8 mouse cellular contexts compared by ENCODE assay signal in genomic region chr1:59763781-59764251, GRCm38 (mm10). TPM values are rescaled to one million over a fixed set of nuclear protein-coding genes. Genes with fewer than 3 reads are reported as not detected.
A peak's percentile ranks its signal among the peaks of the same experiment; 100 is the strongest.
DNase-seq lines count a peak whose midpoint lies in the region; ATAC-seq and TF ChIP-seq lines count a peak whose summit lies in the region.

No protein-coding gene starts in this region.

- H3K4me1 ChIP-seq in hindbrain, postnatal 0 days (ENCODE audit: insufficient read depth, low read length): peaks cover 14% of the 10 kb centered on the region; the same call in 1 of the 2 replicates
- H3K4me1 ChIP-seq in limb, embryonic 13.5 days: peaks cover 9% of the 10 kb centered on the region
- peaks cover 16% of the 10 kb centered on the region for H3K4me1 ChIP-seq in midbrain, embryonic 16.5 days (ENCODE audit: control insufficient read depth, insufficient read depth, low read length)

- H3K27ac ChIP-seq in hindbrain, postnatal 0 days: peak overlapping the region; percentile 98
- H3K27ac ChIP-seq in limb, embryonic 13.5 days: peak overlapping the region; percentile 99
- H3K27ac ChIP-seq in midbrain, embryonic 16.5 days (ENCODE audit: low read length): peak overlapping the region; percentile 99

- under 1% methylated on average over 50 of the region's 55 CpGs for WGBS in hindbrain, postnatal 0 days
- under 1% methylated on average over 54 of the region's 55 CpGs for WGBS in limb, embryonic 13.5 days
- WGBS in midbrain, embryonic 16.5 days: under 1% methylated on average over 44 of the region's 55 CpGs

- peak overlapping the region; percentile 98 for H3K4me3 ChIP-seq in hindbrain, postnatal 0 days (ENCODE audit: low read length)
- peak overlapping the region; percentile 98 for H3K4me3 ChIP-seq in limb, embryonic 13.5 days
- peak overlapping the region; percentile 98 for H3K4me3 ChIP-seq in midbrain, embryonic 16.5 days (ENCODE audit: low read depth, low read length)

- no peak for TF ChIP-seq CTCF in hindbrain, postnatal 0 days (IDR thresholded peaks at IDR 0.05; ENCODE audit: low read depth)

- peak; percentile 66 for ATAC-seq in hindbrain, postnatal 0 days
- ATAC-seq in limb, embryonic 13.5 days (ENCODE audit: low FRiP score, low read depth): peak; percentile 62
- peak; percentile 75 for ATAC-seq in midbrain, embryonic 16.5 days

- no peaks in the 10 kb centered on the region for H3K27me3 ChIP-seq in hindbrain, postnatal 0 days (ENCODE audit: insufficient read depth, low read length)
- H3K27me3 ChIP-seq in limb, embryonic 13.5 days: no peaks in the 10 kb centered on the region
- H3K27me3 ChIP-seq in midbrain, embryonic 16.5 days (ENCODE audit: control insufficient read depth, insufficient read depth, low read depth, low read length): no peaks in the 10 kb centered on the region

- no peaks in the 10 kb centered on the region for H3K36me3 ChIP-seq in hindbrain, postnatal 0 days (ENCODE audit: insufficient read depth, low read length)
- H3K36me3 ChIP-seq in limb, embryonic 13.5 days: no peaks in the 10 kb centered on the region
- H3K36me3 ChIP-seq in midbrain, embryonic 16.5 days (ENCODE audit: control insufficient read depth, insufficient read depth, low read length): no peaks in the 10 kb centered on the region

- no peaks in the 10 kb centered on the region for H3K9me3 ChIP-seq in hindbrain, postnatal 0 days (ENCODE audit: low read length)
- no peaks in the 10 kb centered on the region for H3K9me3 ChIP-seq in limb, embryonic 13.5 days
- no peaks in the 10 kb centered on the region for H3K9me3 ChIP-seq in midbrain, embryonic 16.5 days (replicated peaks; ENCODE audit: control insufficient read depth, low read length, poor library complexity, severe bottlenecking)

- peak; percentile 31 to 52 for DNase-seq in right cerebral cortex, adult 2 months (ENCODE audit: low spot score in 2 of 2)
- no peak for DNase-seq in right cerebral cortex, postnatal 14 days
- DNase-seq in cerebellum, adult 8-10 months: peak; percentile 48
- peak; percentile 52 for DNase-seq in gastrocnemius, adult 18-20 months (ENCODE audit: low spot score)
- peak; percentile 64 for DNase-seq in hindbrain, postnatal 0 days (ENCODE audit: low spot score)
- DNase-seq in thymus, postnatal 10 days (ENCODE audit: low spot score in 2 of 2): peak; percentile 13 to 41

- peak overlapping the region; percentile 95 for H3K9ac ChIP-seq in hindbrain, postnatal 0 days (replicated peaks; ENCODE audit: low read length)
- H3K9ac ChIP-seq in limb, embryonic 13.5 days: peak overlapping the region; percentile 95
- peak overlapping the region; percentile 86 for H3K9ac ChIP-seq in midbrain, embryonic 16.5 days (ENCODE audit: low read depth, low read length)

- peak overlapping the region; percentile 74 for H3K4me2 ChIP-seq in hindbrain, postnatal 0 days (ENCODE audit: low read depth, low read length)
- H3K4me2 ChIP-seq in limb, embryonic 13.5 days (replicated peaks): peak overlapping the region; percentile 77
- peak overlapping the region; percentile 63 for H3K4me2 ChIP-seq in midbrain, embryonic 16.5 days (ENCODE audit: low read length)

RNA-seq across cellular contexts. Expression of gene Bmpr2, which starts 0.6 kb away (rescaled TPM):
- 10 to 100 TPM; 46.1 to 49.0 TPM for total RNA-seq in gastrocnemius, adult 18-20 months (2021)
- 56.2 and 59.8 TPM in 2 replicates for total RNA-seq in hindbrain, postnatal 0 days (2014; rRNA removed)
- polyA plus RNA-seq in hindbrain, postnatal 0 days (2015; fragmentation: Nextera tagmentation; extraction: Ambion mirVana): 9.2 and 9.3 TPM in 2 replicates
- 11.2 and 12.0 TPM in 2 replicates for polyA plus RNA-seq in limb, embryonic 13.5 days (2015; fragmentation: Nextera tagmentation; extraction: Ambion mirVana)
- polyA plus RNA-seq in midbrain, embryonic 16.5 days (2015; fragmentation: Nextera tagmentation; extraction: Ambion mirVana): 9.4 and 11.1 TPM in 2 replicates
